Mouse (Mus musculus) forebrain, embryonic 13.5 days (tissue): Measurements from ENCODE around the gene Map2k2. TPM values are rescaled to one million over a fixed set of nuclear protein-coding genes. Genes with fewer than 3 reads are reported as not detected.

Experiments
- ATAC-seq: fragments of 200-750 bp; cut with Nextera tagmentation; 2 replicates; pipeline ENCODE4 v1.8.0; 2017
- H3K27ac ChIP-seq: fragments of 300-500 bp; sonication (generic); 2 replicates; pipeline ENCODE4 v1.5.1; 2015; ENCODE audit warnings: inconsistent platforms, mild to moderate bottlenecking, moderate library complexity
- H3K27me3 ChIP-seq: fragments of 300-500 bp; sonication (generic); 2 replicates; pipeline ENCODE4 v1.6.1; 2015; ENCODE audit warnings: mild to moderate bottlenecking, inconsistent platforms
- H3K36me3 ChIP-seq: fragments of 300-500 bp; sonication (generic); 2 replicates; pipeline ENCODE4 v1.6.1; 2015; ENCODE audit warnings: mild to moderate bottlenecking, inconsistent platforms; ENCODE audit not compliant: poor library complexity, severe bottlenecking
- H3K4me1 ChIP-seq: fragments of 300-500 bp; sonication (generic); 2 replicates; pipeline ENCODE4 v1.6.1; 2015; ENCODE audit warnings: inconsistent platforms
- H3K4me2 ChIP-seq: fragments of 300-500 bp; sonication (generic); 2 replicates; pipeline ENCODE4 v1.6.1; 2015; ENCODE audit warnings: inconsistent platforms, mild to moderate bottlenecking, moderate library complexity
- H3K4me3 ChIP-seq: fragments of 300-500 bp; sonication (generic); 2 replicates; pipeline ENCODE4 v1.5.1; 2015; ENCODE audit warnings: mild to moderate bottlenecking, inconsistent platforms
- H3K9ac ChIP-seq: fragments of 300-500 bp; sonication (generic); 2 replicates; pipeline ENCODE4 v1.6.1; 2015; ENCODE audit warnings: mild to moderate bottlenecking, inconsistent platforms
- H3K9me3 ChIP-seq: fragments of 300-500 bp; sonication (generic); replicated peaks from 2 replicates; pipeline ENCODE4 v1.6.1; 2016; ENCODE audit warnings: inconsistent platforms
- WGBS: fragments of 180-500 bp; shearing (Covaris S2); methylation state at CpG from one replicate; pipeline ENCODE4 v1.1.7; 2015; 5-methylcytosine and 5-hydroxymethylcytosine counted together
- polyA plus RNA-seq: library from polyadenylated mRNA; unstranded; fragments of >200 nt; fragmentation: Nextera tagmentation; extraction: Ambion mirVana; gene quantifications from 2 replicates; pipeline ENCODE4 v1.2.1, GENCODE M21; 2015

Gene Map2k2
- polyA plus RNA-seq, 1 experiment from 2014 or later: 200 TPM

- Histone ChIP-seq H3K36me3 (peaks cover 7% of the 10 kb centered on the region), H3K4me2 (peak overlapping the region; percentile 91), H3K4me3 (peak overlapping the region; percentile 85), H3K4me1 (peaks cover 57% of the 10 kb centered on the region), H3K9me3 (no peaks in the 10 kb centered on the region), H3K27ac (peak overlapping the region; percentile 91; the same call in 1 of the 2 replicates), H3K27me3 (peaks cover 21% of the 10 kb centered on the region), H3K9ac (peak overlapping the region; percentile 93)
- ATAC-seq: no peak
- WGBS: 62% methylated on average over 11 of the region's 11 CpGs
Measured at GRCm38 (mm10) chr10:81138821-81139528, 33.3 kb downstream of the Map2k2 start.

- Histone ChIP-seq H3K36me3 (peaks cover 12% of the 10 kb centered on the region), H3K4me3 (peak overlapping the region; percentile 85), H3K9ac (peak overlapping the region; percentile 93; the same call in 1 of the 2 replicates), H3K27ac (no peak overlapping the region), H3K27me3 (peaks cover 15% of the 10 kb centered on the region), H3K9me3 (no peaks in the 10 kb centered on the region), H3K4me2 (peak overlapping the region; percentile 91), H3K4me1 (peaks cover 57% of the 10 kb centered on the region)
- no peak for ATAC-seq
- 78% methylated on average over 4 of the region's 4 CpGs for WGBS
Measured at GRCm38 (mm10) chr10:81139529-81139846, 33.8 kb downstream of the Map2k2 start.

GRCm38 (mm10) chr10:81140005-81140404 is 34.3 kb downstream of the Map2k2 start:
- ATAC-seq: no peak
- 66% methylated on average over 8 of the region's 8 CpGs for WGBS
- peak overlapping the region; percentile 85 for H3K4me3 ChIP-seq
- H3K4me1 ChIP-seq: peaks cover 56% of the 10 kb centered on the region
- peaks cover 10% of the 10 kb centered on the region for H3K27me3 ChIP-seq
- H3K4me2 ChIP-seq: peak overlapping the region; percentile 91
- peak overlapping the region; percentile 19; the same call in 1 of the 2 replicates for H3K27ac ChIP-seq
- H3K9ac ChIP-seq: peak overlapping the region; percentile 40; the same call in 1 of the 2 replicates
- peaks cover 17% of the 10 kb centered on the region for H3K36me3 ChIP-seq
- no peaks in the 10 kb centered on the region for H3K9me3 ChIP-seq

- H3K4me3 ChIP-seq: peak overlapping the region; percentile 0; the same call in 1 of the 2 replicates
- ATAC-seq: no peak
- peak overlapping the region; percentile 40; the same call in 1 of the 2 replicates for H3K9ac ChIP-seq
- peaks cover 48% of the 10 kb centered on the region for H3K4me1 ChIP-seq
- peak overlapping the region; percentile 27 for H3K4me2 ChIP-seq
- no peak overlapping the region for H3K27ac ChIP-seq
- H3K9me3 ChIP-seq: no peaks in the 10 kb centered on the region
- peaks cover 1% of the 10 kb centered on the region for H3K27me3 ChIP-seq
- H3K36me3 ChIP-seq: peaks cover 26% of the 10 kb centered on the region
- 80% methylated on average over 10 of the region's 10 CpGs for WGBS
Measured at GRCm38 (mm10) chr10:81140717-81141454, 35.2 kb downstream of the Map2k2 start.

- WGBS: 86% methylated on average over 7 of the region's 7 CpGs
- peaks cover 46% of the 10 kb centered on the region for H3K4me1 ChIP-seq
- H3K9ac ChIP-seq: peak overlapping the region; percentile 30; the same call in 1 of the 2 replicates
- no peak overlapping the region for H3K4me3 ChIP-seq
- no peak overlapping the region for H3K27ac ChIP-seq
- H3K27me3 ChIP-seq: no peaks in the 10 kb centered on the region
- no peak for ATAC-seq
- H3K36me3 ChIP-seq: peaks cover 34% of the 10 kb centered on the region
- H3K9me3 ChIP-seq: no peaks in the 10 kb centered on the region
- H3K4me2 ChIP-seq: no peak overlapping the region
Measured at GRCm38 (mm10) chr10:81141455-81142210, 35.9 kb downstream of the Map2k2 start.

- Histone ChIP-seq H3K27me3 (no peaks in the 10 kb centered on the region), H3K4me3 (no peak overlapping the region), H3K9me3 (no peaks in the 10 kb centered on the region), H3K9ac (no peak overlapping the region), H3K27ac (peak overlapping the region; percentile 25; the same call in 1 of the 2 replicates), H3K4me2 (no peak overlapping the region), H3K4me1 (peaks cover 46% of the 10 kb centered on the region), H3K36me3 (peaks cover 43% of the 10 kb centered on the region)
- 79% methylated on average over 5 of the region's 5 CpGs for WGBS
- ATAC-seq: no peak
Measured at GRCm38 (mm10) chr10:81142551-81142981, 36.9 kb downstream of the Map2k2 start.

GRCm38 (mm10) chr10:81143157-81143633 is 37.5 kb downstream of the Map2k2 start:
- 98% methylated on average over 6 of the region's 7 CpGs for WGBS
- H3K4me3 ChIP-seq: no peak overlapping the region
- no peak overlapping the region for H3K9ac ChIP-seq
- peaks cover 44% of the 10 kb centered on the region for H3K4me1 ChIP-seq
- no peaks in the 10 kb centered on the region for H3K27me3 ChIP-seq
- H3K4me2 ChIP-seq: no peak overlapping the region
- H3K36me3 ChIP-seq: peaks cover 49% of the 10 kb centered on the region
- H3K27ac ChIP-seq: peak overlapping the region; percentile 25; the same call in 1 of the 2 replicates
- no peak for ATAC-seq
- H3K9me3 ChIP-seq: no peaks in the 10 kb centered on the region

- Histone ChIP-seq H3K4me3 (no peak overlapping the region), H3K4me2 (no peak overlapping the region), H3K4me1 (peaks cover 37% of the 10 kb centered on the region), H3K9ac (no peak overlapping the region), H3K27me3 (no peaks in the 10 kb centered on the region), H3K9me3 (no peaks in the 10 kb centered on the region), H3K27ac (no peak overlapping the region), H3K36me3 (peaks cover 57% of the 10 kb centered on the region)
- ATAC-seq: no peak
- WGBS: 95% methylated on average over 52 of the region's 52 CpGs
Measured at GRCm38 (mm10) chr10:81143845-81144437, 38.2 kb downstream of the Map2k2 start.

- Histone ChIP-seq H3K36me3 (peaks cover 64% of the 10 kb centered on the region), H3K9me3 (no peaks in the 10 kb centered on the region), H3K27me3 (no peaks in the 10 kb centered on the region), H3K9ac (no peak overlapping the region), H3K4me2 (no peak overlapping the region), H3K4me3 (no peak overlapping the region), H3K27ac (no peak overlapping the region), H3K4me1 (peaks cover 29% of the 10 kb centered on the region)
- ATAC-seq: no peak
- 97% methylated on average over 27 of the region's 27 CpGs for WGBS
Measured at GRCm38 (mm10) chr10:81144667-81145066, 39.0 kb downstream of the Map2k2 start.

GRCm38 (mm10) chr10:81145307-81145706 is 39.6 kb downstream of the Map2k2 start:
- H3K36me3 ChIP-seq: peaks cover 70% of the 10 kb centered on the region
- peaks cover 23% of the 10 kb centered on the region for H3K4me1 ChIP-seq
- no peak overlapping the region for H3K4me2 ChIP-seq
- H3K9me3 ChIP-seq: no peaks in the 10 kb centered on the region
- no peak overlapping the region for H3K27ac ChIP-seq
- no peak overlapping the region for H3K4me3 ChIP-seq
- no peak for ATAC-seq
- 90% methylated on average over 6 of the region's 6 CpGs for whole genome bisulfite sequencing
- no peaks in the 10 kb centered on the region for H3K27me3 ChIP-seq
- no peak overlapping the region for H3K9ac ChIP-seq

GRCm38 (mm10) chr10:81145778-81146177 is 40.1 kb downstream of the Map2k2 start:
- Histone ChIP-seq H3K4me1 (peaks cover 18% of the 10 kb centered on the region), H3K27ac (no peak overlapping the region), H3K27me3 (no peaks in the 10 kb centered on the region), H3K4me2 (no peak overlapping the region), H3K36me3 (peaks cover 73% of the 10 kb centered on the region), H3K9me3 (no peaks in the 10 kb centered on the region), H3K4me3 (no peak overlapping the region), H3K9ac (no peak overlapping the region)
- WGBS: 88% methylated on average over 7 of the region's 7 CpGs
- no peak for ATAC-seq
